Mouse (Mus musculus) effector memory CD4-positive, alpha-beta T cell, adult 5 months (primary cell): ENCODE measurements around the gene Fam45a. TPM values are rescaled to one million over a fixed set of nuclear protein-coding genes. Genes with fewer than 3 reads are reported as not detected.

Source experiments
- polyA plus RNA-seq: library from polyadenylated mRNA; unstranded; fragments of 100-300 nt; shearing (Covaris generic); gene quantifications from one replicate; pipeline ENCODE4 v1.2.1, GENCODE M21; 2017

Gene Fam45a
- polyA plus RNA-seq = 25.9 TPM

DNA sequence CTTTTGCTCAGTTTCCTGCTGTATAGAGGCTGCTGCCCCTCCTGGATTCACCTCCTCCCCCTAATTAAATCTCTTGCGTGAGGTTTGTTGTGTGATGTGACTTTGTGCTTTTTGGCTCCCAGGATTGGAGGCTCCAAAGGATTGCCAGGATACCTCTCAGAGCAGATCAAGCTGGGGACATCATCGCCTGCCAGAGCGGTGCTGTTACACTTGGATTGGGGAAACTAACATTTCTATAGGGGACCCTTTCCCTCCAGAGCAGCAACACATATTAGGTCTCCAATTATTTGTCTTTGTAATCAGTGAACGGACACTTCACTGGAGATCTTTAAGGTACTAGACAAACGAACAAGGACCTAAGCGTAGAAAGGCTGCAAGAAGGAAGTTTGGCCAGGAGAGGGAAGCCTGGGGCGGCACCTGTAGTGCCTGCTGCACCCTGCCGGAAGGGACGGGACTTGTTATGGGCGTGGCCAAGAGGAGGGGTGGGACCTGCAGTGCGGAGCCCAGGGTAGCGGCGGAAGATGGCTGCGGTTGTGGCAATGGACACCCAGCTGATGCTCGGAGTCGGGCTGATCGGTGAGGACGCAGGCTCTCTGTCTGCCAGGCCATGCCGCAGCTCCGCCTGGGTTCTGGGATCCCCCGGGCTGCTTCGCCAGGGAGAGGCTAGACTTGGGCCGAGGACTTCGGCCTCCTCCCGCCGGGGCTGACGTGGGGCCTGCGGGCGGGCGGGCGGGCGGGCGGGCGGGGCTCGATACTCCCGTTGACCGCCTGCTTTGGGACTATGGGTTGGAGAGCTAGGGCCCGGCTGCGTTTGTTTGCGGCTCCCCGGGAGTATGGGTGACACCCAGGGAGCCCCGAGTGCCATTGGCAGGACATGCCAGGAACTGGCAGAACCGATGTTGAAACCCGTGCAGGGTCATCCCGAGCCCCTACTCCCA, at the start of gene Fam45a:
Gene Fam45a, plus strand, starts transcription at position 488 of the 938 bp plus-strand sequence.

DNA sequence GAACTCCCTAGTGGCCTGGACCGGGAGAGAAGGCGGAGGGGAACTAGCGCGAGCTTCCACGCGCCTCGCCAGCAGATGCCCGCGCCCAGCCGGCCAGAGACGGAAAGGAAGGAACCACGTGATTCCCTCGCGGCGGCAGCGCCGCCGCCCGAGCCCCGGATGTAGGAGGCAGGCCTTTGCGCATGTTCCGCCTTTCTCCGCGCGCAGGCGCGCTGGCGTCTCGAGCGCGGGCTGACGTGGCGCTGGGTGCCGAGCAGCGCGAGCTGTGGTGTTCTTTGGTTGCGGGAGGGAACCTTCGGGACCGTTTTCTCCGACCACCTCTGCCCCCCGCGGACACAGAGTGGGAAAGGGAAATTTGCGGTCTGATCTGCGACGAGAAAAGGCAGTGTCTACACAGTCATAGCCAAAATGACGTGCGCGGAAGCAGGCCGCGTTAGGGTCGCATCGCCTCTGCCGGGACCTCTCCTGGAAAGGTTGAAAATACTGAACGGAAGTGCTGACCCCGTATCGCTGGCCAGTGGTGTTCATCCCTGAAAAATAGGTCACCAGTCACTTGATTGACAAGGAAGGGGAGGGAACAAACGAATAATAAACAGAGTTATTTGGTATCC, 20.7 kb upstream of the Fam45a start, which contains the start of gene Eif3a:
Gene Eif3a, minus strand, starts transcription at position 108 of the 611 bp plus-strand sequence.

DNA sequence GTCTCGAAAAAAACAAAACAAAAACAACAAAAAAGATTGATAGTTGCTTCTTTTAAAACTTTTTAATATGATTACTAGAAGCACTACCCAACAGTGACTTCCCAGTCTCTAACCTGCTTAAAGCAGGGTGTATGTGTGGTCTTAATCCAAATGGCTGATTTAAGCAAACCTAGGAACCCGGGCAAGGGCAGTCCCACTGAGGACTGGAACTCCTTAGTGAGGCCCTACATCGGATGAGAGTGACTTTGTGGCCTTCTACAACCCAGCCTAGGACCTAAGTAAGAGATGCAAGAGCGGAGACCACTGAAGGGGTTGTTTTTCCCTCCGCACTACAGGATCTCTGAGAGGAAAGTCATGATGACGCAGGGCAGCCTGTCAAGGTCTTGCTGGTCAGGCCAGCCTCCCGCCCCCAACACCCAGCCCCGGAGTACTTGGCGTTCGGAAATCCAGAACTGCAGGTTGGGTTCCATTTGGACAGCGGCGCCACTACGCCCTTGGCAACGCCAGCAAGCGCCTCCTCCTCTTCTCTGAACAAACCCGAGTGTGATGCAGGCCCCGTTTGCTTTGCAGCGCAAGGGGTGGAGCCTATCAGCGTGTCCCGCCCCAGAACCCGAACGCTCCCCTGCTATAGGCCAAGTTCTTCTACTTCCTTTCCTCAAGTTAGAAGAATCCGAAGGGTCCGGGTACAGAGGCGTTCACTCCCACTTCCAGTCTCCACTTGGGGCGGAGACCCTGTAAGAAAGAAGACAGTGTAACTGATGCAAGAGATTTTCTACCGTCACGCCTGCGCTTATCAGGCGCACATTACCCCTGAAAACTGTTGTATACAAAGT, 49.7 kb downstream of the Fam45a start, which contains the start of gene Sfxn4:
Gene Sfxn4, minus strand, starts transcription at position 612 of the 833 bp plus-strand sequence.

DNA sequence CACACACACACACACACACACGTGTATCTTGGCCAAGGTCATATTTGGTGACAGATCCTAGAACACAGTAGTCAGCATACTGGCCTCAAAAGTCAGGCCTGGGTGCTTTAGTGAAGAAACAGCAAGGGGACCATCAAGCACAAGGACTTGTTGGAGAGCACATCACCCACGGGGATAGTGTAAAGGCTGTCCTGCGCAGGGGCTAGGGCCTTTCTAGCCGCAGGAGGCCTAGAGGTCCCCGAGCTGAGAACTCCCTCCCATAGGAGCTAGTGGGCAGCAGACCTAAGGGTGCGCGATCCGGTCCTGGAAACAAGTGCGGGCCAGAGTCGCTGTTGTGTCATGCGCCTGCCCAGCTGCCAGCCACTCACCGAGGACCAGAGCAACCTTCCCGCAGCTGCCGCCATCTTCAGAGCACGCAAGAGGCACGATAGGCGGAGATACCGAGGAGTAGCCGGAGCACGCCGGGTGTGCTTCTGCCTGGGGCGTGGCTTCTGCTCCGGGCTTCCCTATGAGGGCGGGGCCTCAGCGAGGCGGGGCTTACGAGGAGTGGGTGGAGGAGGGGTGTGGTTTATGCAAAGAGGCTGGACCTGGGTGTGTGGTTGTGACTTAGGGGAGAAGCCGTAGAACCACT, 62.8 kb downstream of the Fam45a start, which contains the start of gene Prdx3:
Gene Prdx3, minus strand, starts transcription at position 493 of the 631 bp plus-strand sequence.

Other genes with a start within 250 kb of the Fam45a start
- gene Cacul1, start 230.6 kb upstream of the Fam45a start, polyA plus RNA-seq = 45.8 TPM
- gene Nanos1, start 55.6 kb upstream of the Fam45a start, polyA plus RNA-seq = 8.1 TPM
- gene Eif3a, start 20.9 kb upstream of the Fam45a start, polyA plus RNA-seq = 129 TPM
- 3.5 TPM for gene Sfxn4, start 49.9 kb downstream of the Fam45a start, polyA plus RNA-seq
- gene Prdx3, start 63.0 kb downstream of the Fam45a start, polyA plus RNA-seq = 62.5 TPM
- 2.7 TPM for gene Grk5, start 78.2 kb downstream of the Fam45a start, polyA plus RNA-seq